Mouse (Mus musculus) testis, adult 2 months (tissue): ENCODE measurements around the gene Krt28. TPM values are rescaled to one million over a fixed set of nuclear protein-coding genes. Genes with fewer than 3 reads are reported as not detected.

Experiments
- H3K27ac ChIP-seq: fragments of 200-500 bp; 2 replicates; pipeline ENCODE4 v1.5.1; 2012; ENCODE audit warnings: low read depth, low read length; ENCODE audit not compliant: control insufficient read depth, insufficient read depth
- H3K27me3 ChIP-seq: fragments of 200-500 bp; 2 replicates; pipeline ENCODE4 v1.6.1; 2012; ENCODE audit warnings: mild to moderate bottlenecking, low read length, moderate library complexity; ENCODE audit not compliant: control insufficient read depth, insufficient read depth
- H3K36me3 ChIP-seq: fragments of 200-500 bp; 2 replicates; pipeline ENCODE4 v1.6.1; 2012; ENCODE audit warnings: mild to moderate bottlenecking, low read length; ENCODE audit not compliant: control insufficient read depth, insufficient read depth
- H3K4me1 ChIP-seq: fragments of 200-500 bp; 2 replicates; pipeline ENCODE4 v1.6.1; 2012; ENCODE audit warnings: low read length; ENCODE audit not compliant: control insufficient read depth, insufficient read depth
- H3K4me3 ChIP-seq: fragments of 200-500 bp; 2 replicates; pipeline ENCODE4 v1.5.1; 2012; ENCODE audit warnings: low read depth, mild to moderate bottlenecking, low read length, moderate library complexity, mixed read lengths; ENCODE audit not compliant: control insufficient read depth
- CTCF ChIP-seq: fragments of 200-500 bp; IDR thresholded peaks from 2 replicates; pipeline ENCODE4 v1.5.1; 2012; ENCODE audit warnings: low read depth, mild to moderate bottlenecking, inconsistent platforms, low read length, moderate library complexity; ENCODE audit not compliant: control insufficient read depth, insufficient read depth, insufficient replicate concordance
- POLR2A ChIP-seq: fragments of 200-500 bp; IDR thresholded peaks from 2 replicates; pipeline ENCODE4 v1.6.1; 2012; ENCODE audit warnings: low read depth, mild to moderate bottlenecking, inconsistent platforms, low read length, moderate library complexity; ENCODE audit not compliant: control insufficient read depth
- polyA plus RNA-seq: library from polyadenylated mRNA; depleted of rRNA; stranded (reverse); fragments of >200 nt; gene quantifications from 2 replicates; pipeline ENCODE4 v1.2.3, GENCODE M21; 2012; rRNA removed

Krt28 gene
- polyA plus RNA-seq, 1 experiment, result 0.11 TPM

GRCm38 (mm10) chr11:99322851-99323250 is 51.9 kb downstream of the Krt28 start, which contains the start of gene Krt25:
TSS of gene Krt25 (minus strand) at chr11:99322951.
- Histone ChIP-seq H3K36me3 (no peaks in the 10 kb centered on the region), H3K27ac (no peak within 1 kb of the TSS), H3K4me3 (no peak within 1 kb of the TSS), H3K27me3 (no peaks in the 10 kb centered on the region), H3K4me1 (peaks cover 3% of the 10 kb centered on the region)
- TF ChIP-seq POLR2A (no peak), CTCF (no peak)

- H3K27ac ChIP-seq, result no peak overlapping the region
- H3K4me3 ChIP-seq, result no peak overlapping the region
- H3K27me3 ChIP-seq, result no peaks in the 10 kb centered on the region
- no peaks in the 10 kb centered on the region for H3K36me3 ChIP-seq
- no peak for TF ChIP-seq CTCF
- TF ChIP-seq POLR2A, result no peak
- peaks cover 3% of the 10 kb centered on the region for H3K4me1 ChIP-seq
Measured at GRCm38 (mm10) chr11:99321094-99321493, 53.6 kb downstream of the Krt28 start.

- Histone ChIP-seq H3K4me3 (no peak overlapping the region), H3K27me3 (no peaks in the 10 kb centered on the region), H3K4me1 (peaks cover 3% of the 10 kb centered on the region), H3K27ac (no peak overlapping the region), H3K36me3 (no peaks in the 10 kb centered on the region)
- TF ChIP-seq CTCF, result no peak
- no peak for TF ChIP-seq POLR2A
Measured at GRCm38 (mm10) chr11:99319127-99319526, 55.6 kb downstream of the Krt28 start.

GRCm38 (mm10) chr11:99316543-99316942 is 58.2 kb downstream of the Krt28 start:
- H3K27me3 ChIP-seq, result no peaks in the 10 kb centered on the region
- H3K4me1 ChIP-seq, result peaks cover 3% of the 10 kb centered on the region
- no peak for TF ChIP-seq POLR2A
- H3K27ac ChIP-seq, result no peak overlapping the region
- H3K36me3 ChIP-seq, result no peaks in the 10 kb centered on the region
- H3K4me3 ChIP-seq, result no peak overlapping the region

Other genes with a start within 250 kb of the Krt28 start
- 0.76 and 2.0 TPM in 2 replicates for gene Ccr7, start 219.8 kb downstream of the Krt28 start, polyA plus RNA-seq
- 18.5 and 18.8 TPM in 2 replicates for gene Smarce1, start 143.9 kb downstream of the Krt28 start, polyA plus RNA-seq
- gene Krt222, start 130.8 kb downstream of the Krt28 start, polyA plus RNA-seq, result 0.12 TPM in 1 of 2 replicates, not detected in the other
- gene Krt24, start 89.6 kb downstream of the Krt28 start, polyA plus RNA-seq, result 0.15 TPM in 1 of 2 replicates, not detected in the other
- gene Krt25, start 52.0 kb downstream of the Krt28 start, polyA plus RNA-seq, result not detected in 2 replicates
- gene Krt26, start 36.9 kb downstream of the Krt28 start, polyA plus RNA-seq, result 0.05 and 0.12 TPM in 2 replicates
- gene Krt27, start 23.8 kb downstream of the Krt28 start, polyA plus RNA-seq, result not detected in 2 replicates
- 1.8 TPM in 2 replicates for gene Krt10, start 14.5 kb upstream of the Krt28 start, polyA plus RNA-seq
- gene Krt12, start 47.4 kb upstream of the Krt28 start, polyA plus RNA-seq, result 0.07 TPM in 1 of 2 replicates, not detected in the other
- gene Krt20, start 63.2 kb upstream of the Krt28 start, polyA plus RNA-seq, result 0.06 and 0.14 TPM in 2 replicates
- gene Krt23, start 118.2 kb upstream of the Krt28 start, polyA plus RNA-seq, result 0.24 and 0.53 TPM in 2 replicates
- gene Krt39, start 146.4 kb upstream of the Krt28 start, polyA plus RNA-seq, result 0.22 and 0.26 TPM in 2 replicates
- gene Krt40, start 168.3 kb upstream of the Krt28 start, polyA plus RNA-seq, result not detected in 2 replicates
- gene Krtap3-3, start 176.0 kb upstream of the Krt28 start, polyA plus RNA-seq, result not detected in 2 replicates
- not detected in 2 replicates for gene Krtap3-2, start 181.9 kb upstream of the Krt28 start, polyA plus RNA-seq
- not detected in 2 replicates for gene Gm11939, start 184.6 kb upstream of the Krt28 start, polyA plus RNA-seq
- gene Krtap3-1, start 191.7 kb upstream of the Krt28 start, polyA plus RNA-seq, result 0.48 TPM in 1 of 2 replicates, not detected in the other
- not detected in 2 replicates for gene Krtap1-5, start 206.1 kb upstream of the Krt28 start, polyA plus RNA-seq
- not detected in 2 replicates for gene Krtap1-4, start 208.8 kb upstream of the Krt28 start, polyA plus RNA-seq
- gene Krtap1-3, start 216.4 kb upstream of the Krt28 start, polyA plus RNA-seq, result 0.12 TPM in 1 of 2 replicates, not detected in the other
- not detected in 2 replicates for gene Krtap9-3, start 223.2 kb upstream of the Krt28 start, polyA plus RNA-seq
- not detected in 2 replicates for gene Gm11938, start 228.4 kb upstream of the Krt28 start, polyA plus RNA-seq
- gene Gm11937, start 235.3 kb upstream of the Krt28 start, polyA plus RNA-seq, result not detected in 2 replicates
- gene Krtap2-4, start 239.9 kb upstream of the Krt28 start, polyA plus RNA-seq, result 0.13 and 0.26 TPM in 2 replicates
- not detected in 2 replicates for gene Gm11562, start 245.5 kb upstream of the Krt28 start, polyA plus RNA-seq